Mouse (Mus musculus): ENCODE measurements at regions not wholly inside any gene's neighbourhood (a gene's known extent, or its start where the extent isn't known, plus 50 kb on each side); places are given as distances from the start of the nearest gene placed in this dataset.
A peak's percentile ranks its signal among the peaks of the same experiment; 100 is the strongest.
"Not testable (repeated sequence)": the region's sequence is repeated elsewhere in the genome, so short reads cannot be mapped to it uniquely, and the experiment has no call there.

DNA sequence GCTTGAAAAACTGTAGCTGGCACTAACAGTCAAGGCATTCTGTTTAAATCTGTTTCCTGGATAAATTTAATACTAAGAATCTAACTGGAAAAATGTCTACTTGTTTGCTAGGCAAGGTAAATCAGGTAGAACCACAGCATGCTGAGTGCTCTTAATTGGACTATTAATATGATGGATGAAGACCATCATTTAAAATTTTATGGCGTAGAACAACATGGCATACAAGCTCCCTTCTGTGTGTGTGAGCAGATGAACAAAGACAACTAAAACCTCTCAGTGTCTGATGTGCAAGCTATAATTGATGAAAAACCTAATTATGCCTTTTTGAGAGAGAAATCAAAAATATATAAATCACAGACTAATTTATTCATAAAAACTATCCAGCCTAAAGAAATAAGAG is 705.7 kb upstream of the Cobl start:
- H3K27ac ChIP-seq: no peak overlapping the region

DNA sequence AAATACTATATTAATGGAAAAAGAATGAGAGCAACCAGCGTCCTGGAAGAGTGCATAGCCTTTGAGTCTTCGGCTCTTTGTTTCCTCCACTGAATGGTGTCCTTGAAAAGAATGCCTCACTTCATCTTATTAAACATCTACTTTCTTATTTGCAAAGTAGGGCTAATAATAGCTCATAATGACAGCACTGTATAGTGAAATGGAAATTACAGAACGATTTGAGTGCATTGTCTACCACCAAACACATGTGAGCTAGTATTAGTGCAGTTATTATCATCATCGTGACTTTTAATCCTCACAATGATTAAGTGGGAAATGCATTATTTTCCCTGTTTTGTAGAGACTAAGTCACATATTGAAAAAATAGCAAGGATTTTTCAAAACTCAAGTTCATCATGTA is 687.1 kb upstream of the Cobl start:
- H3K4me3 ChIP-seq: no peak overlapping the region
- no peak overlapping the region for H3K27ac ChIP-seq
- no peak for DNase-seq (ENCODE audit: low spot score in 2 of 2)
- no peak for TF ChIP-seq CTCF (conservative IDR thresholded peaks at IDR 0.05)

More for the DNA sequence above, 705.7 kb upstream of the Cobl start:
- no peak overlapping the region for H3K4me3 ChIP-seq
- no peak for TF ChIP-seq CTCF (conservative IDR thresholded peaks at IDR 0.05)
- no peak for DNase-seq (ENCODE audit: low spot score in 2 of 2)

DNA sequence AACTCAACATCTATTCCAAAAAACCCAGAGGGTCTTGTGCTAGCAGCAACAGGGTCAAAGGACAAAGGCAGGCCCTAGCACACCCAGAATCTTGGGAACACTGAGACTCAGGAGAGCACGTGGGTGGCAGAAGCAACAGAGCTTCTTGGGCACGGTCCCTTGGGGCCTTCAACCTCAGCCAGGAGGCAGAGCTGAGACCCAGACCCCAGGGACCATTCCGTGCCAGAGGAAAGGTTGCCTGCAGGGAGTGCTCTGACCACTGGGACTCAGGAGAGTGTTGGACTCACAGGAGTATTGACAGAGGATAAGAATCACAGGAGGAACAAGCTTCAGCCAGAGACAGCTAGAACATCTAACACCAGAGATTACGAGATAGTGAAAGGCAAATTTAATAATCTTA is 678.0 kb upstream of the Cobl start:
- H3K4me3 ChIP-seq; DNase-seq (ENCODE audit: low spot score in 2 of 2); H3K27ac ChIP-seq: not testable (repeated sequence)

DNA sequence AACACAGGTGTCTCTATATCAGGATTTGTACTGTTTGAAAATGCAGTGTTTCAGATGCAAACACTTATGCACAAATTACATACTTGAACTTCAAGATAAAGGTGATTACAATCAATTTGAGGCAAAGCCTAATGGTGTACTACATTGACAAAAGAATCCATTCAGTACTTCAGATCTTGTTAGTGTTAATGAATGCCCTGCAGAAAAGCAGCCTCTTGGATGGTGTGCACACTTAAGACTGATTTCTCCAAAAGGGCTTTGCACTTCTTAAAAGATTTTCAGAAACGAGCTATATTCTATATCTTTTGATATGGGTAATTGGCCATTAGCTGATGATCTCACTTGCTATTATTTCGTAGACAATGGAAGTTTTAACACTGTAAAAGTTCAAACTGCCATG is 662.0 kb upstream of the Cobl start:
- H3K4me3 ChIP-seq: no peak overlapping the region
- H3K27ac ChIP-seq: no peak overlapping the region
- no peak for DNase-seq (ENCODE audit: low spot score in 2 of 2)
- TF ChIP-seq CTCF (conservative IDR thresholded peaks at IDR 0.05): no peak

DNA sequence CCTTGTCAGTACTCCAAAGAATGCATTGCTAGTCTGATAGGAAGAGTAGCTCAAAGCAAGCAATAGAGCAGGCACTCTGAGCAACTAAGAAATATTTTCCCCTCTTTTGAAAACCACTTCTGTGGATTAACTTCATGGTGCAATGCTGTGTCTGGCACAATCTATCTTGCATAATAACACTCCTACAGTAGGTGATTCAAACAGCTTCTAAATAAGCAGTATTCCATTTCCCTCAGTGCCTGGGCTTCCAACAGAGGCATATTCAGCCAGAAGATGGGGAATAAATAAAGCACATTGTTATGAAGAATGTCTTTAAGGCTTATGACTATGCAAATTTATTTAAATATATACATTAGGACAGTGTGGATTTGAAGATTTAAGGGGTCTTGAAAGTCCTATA is 647.7 kb upstream of the Cobl start:
- no peak overlapping the region for H3K27ac ChIP-seq
- no peak overlapping the region for H3K4me3 ChIP-seq
- TF ChIP-seq CTCF (conservative IDR thresholded peaks at IDR 0.05): no peak
- DNase-seq (ENCODE audit: low spot score in 2 of 2): peak in 1 of 2 experiments; percentile 2
